Mouse (Mus musculus) midbrain, postnatal 0 days (tissue): ENCODE results near the gene Hnrnpl. TPM values are rescaled to one million over a fixed set of nuclear protein-coding genes. Genes with fewer than 3 reads are reported as not detected.

Source experiments
- ATAC-seq: fragments of 200-750 bp; cut with Nextera tagmentation; 2 replicates; pipeline ENCODE4 v1.8.0; 2017; ENCODE audit warnings: moderate number of reproducible peaks, mild to moderate bottlenecking, moderate TSS enrichment, moderate library complexity; ENCODE audit not compliant: low FRiP score
- DNase-seq: peaks from one replicate; pipeline ENCODE4 v3.0.0-alpha.2; 2015; ENCODE audit warnings: low spot score
- H3K27ac ChIP-seq: fragments of 300-500 bp; sonication (generic); 2 replicates; pipeline ENCODE4 v1.5.1; 2014; ENCODE audit warnings: low read depth, mild to moderate bottlenecking, low read length, mixed read lengths
- H3K27me3 ChIP-seq: fragments of 300-500 bp; sonication (generic); 2 replicates; pipeline ENCODE4 v1.6.1; 2014; ENCODE audit warnings: low read length, control low read depth, mixed read lengths; ENCODE audit not compliant: insufficient read depth
- H3K36me3 ChIP-seq: fragments of 300-500 bp; sonication (generic); 2 replicates; pipeline ENCODE4 v1.6.1; 2014; ENCODE audit warnings: low read length, control low read depth, mixed read lengths; ENCODE audit not compliant: insufficient read depth
- H3K4me1 ChIP-seq: fragments of 300-500 bp; sonication (generic); 2 replicates; pipeline ENCODE4 v1.6.1; 2014; ENCODE audit warnings: mild to moderate bottlenecking, control low read depth, antibody characterized with exemption, low read length, mixed read lengths; ENCODE audit not compliant: insufficient read depth
- H3K4me2 ChIP-seq: fragments of 300-500 bp; sonication (generic); 2 replicates; pipeline ENCODE4 v1.6.1; 2014; ENCODE audit warnings: low read depth, mild to moderate bottlenecking, low read length, mixed read lengths; ENCODE audit not compliant: poor library complexity, severe bottlenecking
- H3K4me3 ChIP-seq: fragments of 300-500 bp; sonication (generic); 2 replicates; pipeline ENCODE4 v1.5.1; 2014; ENCODE audit warnings: low read depth, mild to moderate bottlenecking, low read length, moderate library complexity
- H3K9ac ChIP-seq: fragments of 300-500 bp; sonication (generic); replicated peaks from 2 replicates; pipeline ENCODE4 v1.6.1; 2014; ENCODE audit warnings: mild to moderate bottlenecking, low read length, moderate library complexity, mixed read lengths; ENCODE audit not compliant: poor library complexity, severe bottlenecking
- H3K9me3 ChIP-seq: fragments of 300-500 bp; sonication (generic); 2 replicates; pipeline ENCODE4 v1.6.1; 2016; ENCODE audit warnings: low read length, control low read depth
- CTCF ChIP-seq: IDR thresholded peaks from 2 replicates; pipeline ENCODE4 v1.5.1; 2016; ENCODE audit warnings: antibody characterized with exemption, mild to moderate bottlenecking
- WGBS: fragments of 180-500 bp; shearing (Covaris S2); extraction: QIAGEN DNeasy Blood & Tissue Kit; methylation state at CpG from one replicate; pipeline ENCODE4 v1.1.7; 2014; 5-methylcytosine and 5-hydroxymethylcytosine counted together
- polyA plus RNA-seq: library from polyadenylated mRNA; unstranded; fragments of >200 nt; fragmentation: Nextera tagmentation; extraction: Ambion mirVana; gene quantifications from 2 replicates; pipeline ENCODE4 v1.2.1, GENCODE M21; 2015
- total RNA-seq: library from RNA; depleted of rRNA; stranded (reverse); fragments of >200 nt; gene quantifications from 2 replicates; pipeline ENCODE4 v1.2.3, GENCODE M21; 2014

Gene Hnrnpl
- total and polyA plus RNA-seq, 2 experiments from 2014 or later, result 175 to 265 TPM

DNA sequence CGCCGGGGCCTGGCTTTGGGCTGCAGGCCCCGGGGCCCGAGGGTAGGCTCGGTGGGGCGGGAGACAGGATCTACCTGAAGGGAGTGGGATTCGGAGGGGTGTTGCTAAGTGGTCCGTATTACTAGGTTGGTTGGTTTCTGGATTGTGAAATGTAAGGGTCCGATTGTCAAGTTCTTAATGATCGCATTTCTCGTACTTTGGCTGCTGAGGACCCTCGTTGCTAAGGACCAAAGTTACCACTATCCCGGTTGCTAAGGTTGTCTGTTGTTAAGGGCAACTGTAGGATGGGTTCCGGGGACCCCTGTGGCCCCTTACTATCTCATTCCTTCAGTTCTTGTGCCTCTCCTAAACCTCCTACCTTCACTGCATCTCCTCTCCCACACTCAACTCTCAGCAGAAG lies 41.4 kb upstream of the Hnrnpl start:
- H3K4me1 ChIP-seq, result peaks cover 17% of the 10 kb centered on the region; the same call in 1 of the 2 replicates
- no peak overlapping the region for H3K27ac ChIP-seq
- no peaks in the 10 kb centered on the region for H3K9me3 ChIP-seq
- DNase-seq, result no peak
- ATAC-seq, result peak; percentile 12; the same call in 1 of the 2 replicates
- H3K27me3 ChIP-seq, result no peaks in the 10 kb centered on the region
- peak overlapping the region; percentile 72 for H3K4me3 ChIP-seq
- WGBS, result under 1% methylated on average over 14 of the region's 14 CpGs
- peak overlapping the region; percentile 53 for H3K4me2 ChIP-seq
- H3K9ac ChIP-seq, result peak overlapping the region; percentile 55
- TF ChIP-seq CTCF, result no peak
- peaks cover 4% of the 10 kb centered on the region for H3K36me3 ChIP-seq

DNA sequence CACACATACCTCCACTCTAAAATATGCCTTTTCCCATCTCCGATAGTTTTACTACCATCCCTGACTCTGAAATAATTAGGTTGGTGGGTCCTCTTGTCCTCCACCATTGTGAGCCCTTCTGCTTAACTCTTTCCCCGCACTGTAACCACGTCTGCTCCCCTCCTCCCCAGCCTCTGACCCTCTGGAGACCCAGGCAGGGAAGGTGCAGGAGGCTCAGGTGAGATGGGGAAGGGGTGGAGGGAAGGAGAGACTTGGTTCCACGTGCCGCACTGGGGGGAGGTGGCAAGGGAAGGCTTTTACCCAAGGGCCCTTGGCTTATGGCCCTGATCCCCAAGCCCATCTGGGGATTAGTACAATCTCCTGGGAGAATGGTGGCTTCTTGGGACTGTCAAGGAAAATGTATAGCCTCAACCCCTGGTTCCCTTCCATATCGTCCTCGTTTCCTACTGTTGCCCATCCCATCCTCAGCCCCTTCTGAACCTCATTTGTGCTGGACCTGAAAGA lies 40.8 kb upstream of the Hnrnpl start, which contains the start of gene Nfkbib:
TSS of gene Nfkbib (minus strand) at position 51 of the 504 bp plus-strand sequence.
- Histone ChIP-seq H3K4me1 (peaks cover 17% of the 10 kb centered on the region; the same call in 1 of the 2 replicates), H3K36me3 (0 out of 2 replicates have a peak, but pooled peaks cover 5% of the 10 kb centered on the region), H3K4me2 (peak within 1 kb of the TSS; percentile 53), H3K27me3 (no peaks in the 10 kb centered on the region), H3K27ac (no peak within 1 kb of the TSS), H3K9me3 (no peaks in the 10 kb centered on the region), H3K9ac (peak within 1 kb of the TSS; percentile 64), H3K4me3 (peak within 1 kb of the TSS; percentile 72)
- 54% methylated on average over 7 of the region's 7 CpGs for WGBS
- no peak for ATAC-seq
- TF ChIP-seq CTCF, result no peak
- no peak for DNase-seq

DNA sequence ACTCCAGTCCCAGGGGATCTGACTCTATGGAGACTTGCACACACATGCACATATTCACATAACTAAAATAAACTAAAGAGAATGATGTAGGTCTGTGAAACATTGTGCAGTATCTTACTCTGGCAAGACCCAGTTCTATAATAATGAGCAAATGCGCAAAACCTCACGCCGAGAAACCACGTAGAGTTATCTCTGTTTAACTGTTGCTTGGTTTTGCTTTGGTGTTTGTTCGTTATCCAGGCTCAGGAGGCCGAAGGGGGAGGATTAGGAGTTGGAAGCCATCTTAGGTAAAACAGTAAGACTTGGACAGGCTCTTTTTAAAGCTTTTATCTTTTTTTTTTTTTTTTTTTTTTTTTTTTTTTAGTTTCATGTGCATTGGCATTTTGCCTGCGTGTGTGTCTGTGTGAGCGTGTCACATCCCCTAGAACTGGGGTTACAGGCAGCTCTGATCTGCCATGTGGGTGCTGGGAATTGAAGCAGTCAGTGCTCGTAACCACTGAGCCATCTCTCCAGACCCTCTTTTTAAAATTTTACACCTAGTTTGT lies 38.9 kb upstream of the Hnrnpl start:
- no peak overlapping the region for H3K27ac ChIP-seq
- no peaks in the 10 kb centered on the region for H3K9me3 ChIP-seq
- H3K36me3 ChIP-seq, result 0 out of 2 replicates have a peak, but pooled peaks cover 5% of the 10 kb centered on the region
- 92% methylated on average over 9 of the region's 9 CpGs for WGBS
- H3K27me3 ChIP-seq, result no peaks in the 10 kb centered on the region
- H3K4me1 ChIP-seq, result peaks cover 17% of the 10 kb centered on the region; the same call in 1 of the 2 replicates
- no peak for DNase-seq
- no peak for TF ChIP-seq CTCF
- no peak overlapping the region for H3K4me3 ChIP-seq
- no peak overlapping the region for H3K4me2 ChIP-seq
- no peak for ATAC-seq
- no peak overlapping the region for H3K9ac ChIP-seq

DNA sequence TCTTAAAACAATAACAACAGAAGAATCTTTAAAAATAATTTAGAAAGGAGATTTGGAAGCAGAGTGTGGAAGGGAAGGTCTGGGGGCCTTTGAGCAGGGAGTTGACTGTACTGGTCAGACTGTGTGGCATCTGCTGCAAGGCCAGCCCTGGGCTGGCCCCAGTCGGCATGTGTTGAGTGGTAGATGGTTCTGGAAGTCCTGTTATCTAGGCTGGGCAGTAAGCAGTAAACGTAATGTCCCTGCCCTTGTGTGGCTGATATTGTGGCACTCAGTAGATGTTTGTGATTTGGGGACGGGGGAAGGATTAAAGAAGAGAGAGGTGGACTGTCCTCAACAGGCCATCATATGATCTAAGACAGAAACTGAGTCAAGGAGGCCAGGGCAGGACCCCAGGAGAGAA lies 38.0 kb upstream of the Hnrnpl start:
- Histone ChIP-seq H3K27me3 (no peaks in the 10 kb centered on the region), H3K9ac (no peak overlapping the region), H3K9me3 (no peaks in the 10 kb centered on the region), H3K4me2 (no peak overlapping the region), H3K36me3 (0 out of 2 replicates have a peak, but pooled peaks cover 5% of the 10 kb centered on the region), H3K27ac (no peak overlapping the region), H3K4me1 (peaks cover 10% of the 10 kb centered on the region; the same call in 1 of the 2 replicates), H3K4me3 (no peak overlapping the region)
- TF ChIP-seq CTCF, result no peak
- 89% methylated on average over 3 of the region's 3 CpGs for WGBS
- ATAC-seq (no peak), DNase-seq (no peak)

DNA sequence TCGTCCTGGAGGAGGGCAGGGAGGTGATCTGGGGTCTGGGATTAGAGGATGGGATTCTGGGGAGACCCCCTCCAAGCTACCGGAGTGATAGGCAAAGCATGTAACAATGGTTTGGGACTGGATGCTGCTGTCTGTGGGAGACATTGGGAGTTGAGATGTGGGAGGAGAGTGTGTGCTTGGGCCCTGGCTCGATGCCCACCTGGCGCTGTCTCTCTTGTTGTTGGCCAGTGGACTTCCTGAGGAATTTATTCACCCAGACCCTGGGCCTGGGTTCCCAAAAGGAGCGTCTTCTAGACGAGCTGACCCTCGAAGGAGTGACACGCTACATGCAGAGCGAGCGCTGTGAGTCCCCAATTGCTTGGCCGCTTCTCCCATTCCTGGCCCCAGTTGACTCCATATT lies 36.5 kb upstream of the Hnrnpl start:
- Histone ChIP-seq H3K4me1 (peaks cover 7% of the 10 kb centered on the region; the same call in 1 of the 2 replicates), H3K9ac (no peak overlapping the region), H3K36me3 (peaks cover 5% of the 10 kb centered on the region), H3K27ac (no peak overlapping the region), H3K4me2 (no peak overlapping the region), H3K4me3 (no peak overlapping the region), H3K9me3 (no peaks in the 10 kb centered on the region), H3K27me3 (no peaks in the 10 kb centered on the region)
- DNase-seq (no peak), ATAC-seq (no peak)
- WGBS, result 90% methylated on average over 11 of the region's 11 CpGs
- no peak for TF ChIP-seq CTCF

DNA sequence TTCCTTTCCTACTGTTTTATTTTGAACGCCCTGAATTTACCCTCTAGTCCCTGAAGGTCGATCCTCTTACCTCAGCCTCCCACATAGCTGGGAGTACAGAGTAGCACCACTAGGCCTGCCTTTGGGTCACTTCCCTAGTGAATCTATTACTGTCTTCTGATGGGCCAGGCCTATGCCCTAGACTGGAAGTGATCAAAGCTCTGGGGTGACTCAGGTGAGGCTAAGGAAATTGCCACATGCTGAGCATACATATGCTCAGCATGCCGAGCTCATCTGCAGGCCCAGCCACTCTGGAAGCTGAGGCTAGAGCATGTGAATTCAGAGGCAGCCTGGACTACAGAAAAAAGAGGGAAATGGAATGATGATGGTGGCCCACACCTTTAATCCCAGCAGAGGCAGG lies 35.2 kb upstream of the Hnrnpl start:
- no peaks in the 10 kb centered on the region for H3K4me1 ChIP-seq
- peaks cover 9% of the 10 kb centered on the region for H3K36me3 ChIP-seq
- H3K27ac ChIP-seq, result no peak overlapping the region
- ATAC-seq (no peak), DNase-seq (no peak)
- WGBS, result 76% methylated on average over 3 of the region's 3 CpGs
- H3K27me3 ChIP-seq, result no peaks in the 10 kb centered on the region
- H3K9me3 ChIP-seq, result no peaks in the 10 kb centered on the region
- no peak overlapping the region for H3K4me3 ChIP-seq
- no peak overlapping the region for H3K4me2 ChIP-seq
- H3K9ac ChIP-seq, result no peak overlapping the region
- TF ChIP-seq CTCF, result no peak
